Mouse (Mus musculus) sigmoid colon, adult 10 weeks (tissue): Measurements from ENCODE around the gene Gm5773. TPM values are rescaled to one million over a fixed set of nuclear protein-coding genes. Genes with fewer than 3 reads are reported as not detected.

Experiments
- polyA plus RNA-seq: library from polyadenylated mRNA; stranded (reverse); fragments of 350-450 nt; fragmentation: Illumina TruSeq; extraction: RNeasy Lipid Tissue Mini Kit (QIAGEN cat#74804); gene quantifications from one replicate; pipeline ENCODE4 v1.2.3, GENCODE M21; 2014; ENCODE audit warnings: low read depth, low replicate concordance

The Gm5773 gene
- not detected for polyA plus RNA-seq

DNA sequence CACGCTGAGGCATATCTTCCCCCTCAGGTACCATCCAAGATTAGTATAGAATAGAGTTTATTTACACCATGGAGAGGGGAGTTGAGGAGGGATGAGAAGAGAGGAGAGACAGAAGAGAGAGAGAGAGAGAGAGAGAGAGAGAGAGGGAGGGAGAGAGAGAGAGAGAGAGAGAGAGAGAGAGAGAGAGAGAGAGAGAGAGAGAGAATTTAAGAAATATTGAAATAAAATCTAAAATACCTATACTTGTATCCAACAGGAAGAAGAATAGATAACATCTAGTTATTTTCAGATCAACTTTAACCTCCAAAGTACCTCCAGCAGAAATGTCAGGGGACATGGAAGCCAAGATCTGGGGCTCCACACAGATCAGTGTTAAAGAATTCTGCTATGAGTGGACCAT, at the start of gene Gm5773:
TSS of gene Gm5773 (plus strand) at position 301 of the 400 bp plus-strand sequence.

DNA sequence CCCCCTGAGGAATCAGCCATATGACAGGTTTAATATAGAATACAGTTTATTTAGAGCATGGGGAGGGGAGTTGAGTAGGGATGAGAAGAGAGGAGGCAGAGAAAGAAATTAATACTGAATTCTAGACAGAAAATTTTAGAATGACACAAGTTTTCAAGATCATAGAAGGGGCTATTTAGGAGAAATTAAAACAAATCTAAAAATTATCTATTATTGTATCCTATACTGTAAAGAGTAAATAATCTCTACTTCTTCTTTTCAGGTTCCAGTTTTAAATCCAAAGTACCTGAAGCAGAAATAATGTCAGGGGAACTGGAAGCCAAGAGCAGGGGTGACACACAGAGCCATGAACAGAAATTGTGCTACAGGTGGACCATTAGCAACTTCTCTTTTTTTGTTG, 23.3 kb downstream of the Gm5773 start, which contains the start of gene Tdpoz4:
TSS of gene Tdpoz4 (plus strand) at position 301 of the 400 bp plus-strand sequence.

Other genes with a start within 250 kb of the Gm5773 start
- 290 TPM for gene S100a10, start 217.9 kb upstream of the Gm5773 start, polyA plus RNA-seq
- gene Tdpoz2, start 120.3 kb upstream of the Gm5773 start, polyA plus RNA-seq = not detected
- not detected for gene Tdpoz1, start 96.7 kb upstream of the Gm5773 start, polyA plus RNA-seq
- not detected for gene Gm37596, start 79.9 kb upstream of the Gm5773 start, polyA plus RNA-seq
- not detected for gene Tdpoz4, start 23.4 kb downstream of the Gm5773 start, polyA plus RNA-seq
- not detected for gene Tdpoz3, start 53.0 kb downstream of the Gm5773 start, polyA plus RNA-seq
- gene Gm9117, start 170.5 kb downstream of the Gm5773 start, polyA plus RNA-seq = 0.73 TPM
- gene Tdpoz5, start 188.3 kb downstream of the Gm5773 start, polyA plus RNA-seq = not detected